Mouse (Mus musculus): ENCODE data around the gene Gm10719. TPM values are rescaled to one million over a fixed set of nuclear protein-coding genes. Genes with fewer than 3 reads are reported as not detected.

Gm10719 gene
- polyA plus RNA-seq, 1 experiment from 2014 or later, result 0.30 TPM

Small RNA genes within 50 kb of the gene (microRNA-seq; reads per million reads assigned to microRNA genes)
- not detected for gene Mir101c

Other genes with a start within 250 kb of the Gm10719 start
- not detected in 2 replicates for gene Gm10722, start 16.5 kb upstream of the Gm10719 start, polyA plus RNA-seq (2015; fragmentation: Nextera tagmentation; extraction: Ambion mirVana)
- gene Gm11168, start 14.1 kb upstream of the Gm10719 start, polyA plus RNA-seq (2015; fragmentation: Nextera tagmentation; extraction: Ambion mirVana), result not detected in 2 replicates
- not detected in 2 replicates for gene Gm10721, start 4.3 kb upstream of the Gm10719 start, polyA plus RNA-seq (2015; fragmentation: Nextera tagmentation; extraction: Ambion mirVana)
- not detected in 2 replicates for gene Gm10720, start 1.8 kb upstream of the Gm10719 start, polyA plus RNA-seq (2015; fragmentation: Nextera tagmentation; extraction: Ambion mirVana)
- gene Gm10718, start 6.1 kb downstream of the Gm10719 start, polyA plus RNA-seq (2015; fragmentation: Nextera tagmentation; extraction: Ambion mirVana), result 0.33 TPM in 1 of 2 replicates, not detected in the other
- gene Gm10717, start 8.0 kb downstream of the Gm10719 start, polyA plus RNA-seq (2015; fragmentation: Nextera tagmentation; extraction: Ambion mirVana), result not detected in 2 replicates
- gene Gm17535, start 17.2 kb downstream of the Gm10719 start, polyA plus RNA-seq (2015; fragmentation: Nextera tagmentation; extraction: Ambion mirVana), result not detected in 2 replicates
- gene Gm10715, start 19.5 kb downstream of the Gm10719 start, polyA plus RNA-seq (2015; fragmentation: Nextera tagmentation; extraction: Ambion mirVana), result not detected in 2 replicates

All from kidney, embryonic 16.5 days (tissue).